Mouse (Mus musculus) intestine, postnatal 0 days (tissue): ENCODE results near the gene Tas2r136. TPM values are rescaled to one million over a fixed set of nuclear protein-coding genes. Genes with fewer than 3 reads are reported as not detected.

Experiments
- ATAC-seq: fragments of 200-750 bp; cut with Nextera tagmentation; 2 replicates; pipeline ENCODE4 v1.8.0; 2017; ENCODE audit warnings: mild to moderate bottlenecking, moderate TSS enrichment, moderate library complexity
- H3K27ac ChIP-seq: fragments of 300-500 bp; sonication (generic); 2 replicates; pipeline ENCODE4 v1.5.1; 2014; ENCODE audit warnings: mild to moderate bottlenecking, low read depth, low read length, moderate library complexity
- H3K27me3 ChIP-seq: fragments of 300-500 bp; sonication (generic); replicated peaks from 2 replicates; pipeline ENCODE4 v1.6.1; 2014; ENCODE audit warnings: low read length, mixed read lengths; ENCODE audit not compliant: control insufficient read depth, insufficient read depth
- H3K36me3 ChIP-seq: fragments of 300-500 bp; sonication (generic); 2 replicates; pipeline ENCODE4 v1.6.1; 2014; ENCODE audit warnings: mild to moderate bottlenecking, moderate library complexity; ENCODE audit not compliant: control insufficient read depth, insufficient read depth
- H3K4me1 ChIP-seq: fragments of 300-500 bp; sonication (generic); replicated peaks from 2 replicates; pipeline ENCODE4 v1.6.1; 2014; ENCODE audit warnings: antibody characterized with exemption, low read length, mixed read lengths; ENCODE audit not compliant: control insufficient read depth, insufficient read depth
- H3K4me2 ChIP-seq: fragments of 300-500 bp; sonication (generic); replicated peaks from 2 replicates; pipeline ENCODE4 v1.6.1; 2014; ENCODE audit warnings: low read depth, mild to moderate bottlenecking, moderate library complexity
- H3K4me3 ChIP-seq: fragments of 300-500 bp; sonication (generic); 2 replicates; pipeline ENCODE4 v1.5.1; 2014; ENCODE audit warnings: low read depth, low read length
- H3K9ac ChIP-seq: fragments of 300-500 bp; sonication (generic); 2 replicates; pipeline ENCODE4 v1.6.1; 2014; ENCODE audit warnings: mild to moderate bottlenecking, low read depth, low read length
- H3K9me3 ChIP-seq: fragments of 300-500 bp; sonication (generic); 2 replicates; pipeline ENCODE4 v1.6.1; 2016; ENCODE audit warnings: mixed run types; ENCODE audit not compliant: control insufficient read depth
- CTCF ChIP-seq: sonication (generic); IDR thresholded peaks from 2 replicates; pipeline ENCODE4 v1.5.1; 2016; ENCODE audit warnings: low read depth, mild to moderate bottlenecking, control low read depth, antibody characterized with exemption, moderate library complexity
- WGBS: fragments of 180-500 bp; shearing (Covaris S2); extraction: QIAGEN DNeasy Blood & Tissue Kit; methylation state at CpG from one replicate; pipeline ENCODE4 v1.1.7; 2014; 5-methylcytosine and 5-hydroxymethylcytosine counted together
- polyA plus RNA-seq: library from polyadenylated mRNA; unstranded; fragments of >200 nt; fragmentation: Nextera tagmentation; extraction: Ambion mirVana; gene quantifications from 2 replicates; pipeline ENCODE4 v1.2.1, GENCODE M21; 2015

Tas2r136 gene
- polyA plus RNA-seq, result not detected in 2 replicates

GRCm38 (mm10) chr6:132778062-132778461 is at the start of gene Tas2r136:
Gene Tas2r136, minus strand, starts transcription at chr6:132778162.
- H3K9ac ChIP-seq, result no peak within 1 kb of the TSS
- no peaks in the 10 kb centered on the region for H3K9me3 ChIP-seq
- TF ChIP-seq CTCF, result no peak
- H3K4me3 ChIP-seq, result no peak within 1 kb of the TSS
- H3K27me3 ChIP-seq, result no peaks in the 10 kb centered on the region
- H3K4me1 ChIP-seq, result no peaks in the 10 kb centered on the region
- no peak within 1 kb of the TSS for H3K27ac ChIP-seq
- no peak for ATAC-seq
- H3K36me3 ChIP-seq, result no peaks in the 10 kb centered on the region
- H3K4me2 ChIP-seq, result no peak within 1 kb of the TSS

GRCm38 (mm10) chr6:132802518-132802917 is 24.6 kb upstream of the Tas2r136 start, which contains the start of gene Tas2r117:
Gene Tas2r117, plus strand, starts transcription at chr6:132802818.
- Histone ChIP-seq H3K36me3 (no peaks in the 10 kb centered on the region), H3K4me3 (no peak within 1 kb of the TSS), H3K4me2 (no peak within 1 kb of the TSS), H3K9ac (no peak within 1 kb of the TSS), H3K9me3 (no peaks in the 10 kb centered on the region), H3K4me1 (no peaks in the 10 kb centered on the region), H3K27ac (no peak within 1 kb of the TSS), H3K27me3 (no peaks in the 10 kb centered on the region)
- 79% methylated on average over 1 of the region's 1 CpGs for WGBS
- ATAC-seq, result no peak
- no peak for TF ChIP-seq CTCF

GRCm38 (mm10) chr6:132795393-132795792 is 17.4 kb upstream of the Tas2r136 start:
- Histone ChIP-seq H3K9me3 (peaks cover 3% of the 10 kb centered on the region; the same call in 1 of the 2 replicates), H3K4me2 (no peak overlapping the region), H3K27me3 (no peaks in the 10 kb centered on the region), H3K4me1 (no peaks in the 10 kb centered on the region), H3K36me3 (no peaks in the 10 kb centered on the region), H3K9ac (no peak overlapping the region), H3K27ac (no peak overlapping the region), H3K4me3 (no peak overlapping the region)
- 39% methylated on average over 1 of the region's 1 CpGs for WGBS
- TF ChIP-seq CTCF, result no peak
- ATAC-seq, result no peak

- 95% methylated on average over 2 of the region's 2 CpGs for WGBS
- H3K9ac ChIP-seq, result no peak within 1 kb of the TSS
Measured at GRCm38 (mm10) chr6:132761831-132762230, 16.1 kb downstream of the Tas2r136 start, which contains the start of gene Tas2r102. Gene Tas2r102, plus strand, starts transcription at chr6:132762131.

GRCm38 (mm10) chr6:132754430-132754829 is 23.5 kb downstream of the Tas2r136 start, which contains the start of gene Tas2r124:
Gene Tas2r124, plus strand, starts transcription at chr6:132754730.
- ATAC-seq, result no peak
- H3K27ac ChIP-seq, result no peak within 1 kb of the TSS
- no peak within 1 kb of the TSS for H3K4me2 ChIP-seq
- no peak within 1 kb of the TSS for H3K9ac ChIP-seq
- no peaks in the 10 kb centered on the region for H3K36me3 ChIP-seq
- no peaks in the 10 kb centered on the region for H3K27me3 ChIP-seq
- 74% methylated on average over 1 of the region's 1 CpGs for WGBS
- no peak for TF ChIP-seq CTCF
- no peak within 1 kb of the TSS for H3K4me3 ChIP-seq
- H3K9me3 ChIP-seq, result no peaks in the 10 kb centered on the region
- no peaks in the 10 kb centered on the region for H3K4me1 ChIP-seq

More at GRCm38 (mm10) chr6:132761831-132762230, 16.1 kb downstream of the Tas2r136 start, which contains the start of gene Tas2r102:
- Histone ChIP-seq H3K4me3 (no peak within 1 kb of the TSS), H3K4me2 (no peak within 1 kb of the TSS), H3K36me3 (no peaks in the 10 kb centered on the region), H3K9me3 (no peaks in the 10 kb centered on the region), H3K4me1 (no peaks in the 10 kb centered on the region), H3K27me3 (no peaks in the 10 kb centered on the region), H3K27ac (no peak within 1 kb of the TSS)
- no peak for TF ChIP-seq CTCF
- no peak for ATAC-seq

- no peaks in the 10 kb centered on the region for H3K27me3 ChIP-seq
- no peaks in the 10 kb centered on the region for H3K4me1 ChIP-seq
- TF ChIP-seq CTCF, result no peak
- H3K4me2 ChIP-seq, result no peak overlapping the region
- 77% methylated on average over 2 of the region's 2 CpGs for WGBS
- no peak for ATAC-seq
- no peaks in the 10 kb centered on the region for H3K36me3 ChIP-seq
- H3K9ac ChIP-seq, result no peak overlapping the region
- H3K27ac ChIP-seq, result no peak overlapping the region
- H3K9me3 ChIP-seq, result no peaks in the 10 kb centered on the region
- H3K4me3 ChIP-seq, result no peak overlapping the region
Measured at GRCm38 (mm10) chr6:132750206-132750605, 27.8 kb downstream of the Tas2r136 start.
